Mouse (Mus musculus) adipocyte (in vitro differentiated cells): ENCODE measurements at regions not wholly inside any gene's neighbourhood (a gene's known extent, or its start where the extent isn't known, plus 50 kb on each side); places are given as distances from the start of the nearest gene placed in this dataset.
"Not testable (repeated sequence)": the region's sequence is repeated elsewhere in the genome, so short reads cannot be mapped to it uniquely, and the experiment has no call there.

Experiments
- DNase-seq: peaks from one replicate; pipeline ENCODE4 v3.0.0-alpha.2; 2016; ENCODE audit warnings: low spot score

GRCm38 (mm10) chr9:90618154-90618553 lies 347.6 kb upstream of the Tbc1d2b start:
- DNase-seq, result no peak

- no peak for DNase-seq
These were observed 327.3 kb upstream of the Tbc1d2b start for GRCm38 (mm10) chr9:90597894-90598293.

- no peak for DNase-seq
These were observed 286.1 kb upstream of the Tbc1d2b start for GRCm38 (mm10) chr9:90556742-90557141.

GRCm38 (mm10) chr9:90556216-90556615 lies 285.6 kb upstream of the Tbc1d2b start:
- DNase-seq, result no peak

- no peak for DNase-seq
These were observed 277.3 kb upstream of the Tbc1d2b start for GRCm38 (mm10) chr9:90547931-90548330.

- DNase-seq, result no peak
These were observed 276.1 kb upstream of the Tbc1d2b start for GRCm38 (mm10) chr9:90546720-90547119.

- not testable (repeated sequence) for DNase-seq
These were observed 267.1 kb upstream of the Tbc1d2b start for GRCm38 (mm10) chr9:90537683-90538082.

- DNase-seq, result no peak
These were observed 262.8 kb upstream of the Tbc1d2b start for GRCm38 (mm10) chr9:90533372-90533771.

- DNase-seq, result no peak
These were observed 250.6 kb upstream of the Tbc1d2b start for GRCm38 (mm10) chr9:90521186-90521585.

- no peak for DNase-seq
These were observed 224.3 kb upstream of the Tbc1d2b start for GRCm38 (mm10) chr9:90494888-90495287.

- DNase-seq, result no peak
These were observed 220.1 kb upstream of the Tbc1d2b start for GRCm38 (mm10) chr9:90490561-90491152.

- no peak for DNase-seq
These were observed 180.0 kb upstream of the Tbc1d2b start for GRCm38 (mm10) chr9:90450579-90450978.

GRCm38 (mm10) chr9:90446957-90447356 lies 176.4 kb upstream of the Tbc1d2b start:
- peak; percentile 53 for DNase-seq

GRCm38 (mm10) chr9:90434902-90435301 lies 164.3 kb upstream of the Tbc1d2b start:
- no peak for DNase-seq

- no peak for DNase-seq
These were observed 160.3 kb upstream of the Tbc1d2b start for GRCm38 (mm10) chr9:90430898-90431297.

GRCm38 (mm10) chr9:90421662-90422061 lies 151.1 kb upstream of the Tbc1d2b start:
- DNase-seq, result no peak

GRCm38 (mm10) chr9:90419762-90420541 lies 149.3 kb upstream of the Tbc1d2b start:
- DNase-seq, result no peak

GRCm38 (mm10) chr9:90408789-90409188 lies 138.2 kb upstream of the Tbc1d2b start:
- DNase-seq, result peak; percentile 51

- no peak for DNase-seq
These were observed 137.0 kb upstream of the Tbc1d2b start for GRCm38 (mm10) chr9:90407573-90407972.

- DNase-seq, result peak; percentile 52
These were observed 117.8 kb upstream of the Tbc1d2b start for GRCm38 (mm10) chr9:90388401-90388800.

GRCm38 (mm10) chr9:90385047-90385446 lies 114.4 kb upstream of the Tbc1d2b start:
- DNase-seq, result no peak

- no peak for DNase-seq
These were observed 109.5 kb upstream of the Tbc1d2b start for GRCm38 (mm10) chr9:90380099-90380498.

GRCm38 (mm10) chr9:90369568-90369967 lies 99.0 kb upstream of the Tbc1d2b start:
- DNase-seq, result no peak

GRCm38 (mm10) chr9:90367745-90368144 lies 97.1 kb upstream of the Tbc1d2b start:
- DNase-seq, result no peak
